Mouse (Mus musculus): ENCODE data around the gene Plg.

Gene Plg

DNA sequence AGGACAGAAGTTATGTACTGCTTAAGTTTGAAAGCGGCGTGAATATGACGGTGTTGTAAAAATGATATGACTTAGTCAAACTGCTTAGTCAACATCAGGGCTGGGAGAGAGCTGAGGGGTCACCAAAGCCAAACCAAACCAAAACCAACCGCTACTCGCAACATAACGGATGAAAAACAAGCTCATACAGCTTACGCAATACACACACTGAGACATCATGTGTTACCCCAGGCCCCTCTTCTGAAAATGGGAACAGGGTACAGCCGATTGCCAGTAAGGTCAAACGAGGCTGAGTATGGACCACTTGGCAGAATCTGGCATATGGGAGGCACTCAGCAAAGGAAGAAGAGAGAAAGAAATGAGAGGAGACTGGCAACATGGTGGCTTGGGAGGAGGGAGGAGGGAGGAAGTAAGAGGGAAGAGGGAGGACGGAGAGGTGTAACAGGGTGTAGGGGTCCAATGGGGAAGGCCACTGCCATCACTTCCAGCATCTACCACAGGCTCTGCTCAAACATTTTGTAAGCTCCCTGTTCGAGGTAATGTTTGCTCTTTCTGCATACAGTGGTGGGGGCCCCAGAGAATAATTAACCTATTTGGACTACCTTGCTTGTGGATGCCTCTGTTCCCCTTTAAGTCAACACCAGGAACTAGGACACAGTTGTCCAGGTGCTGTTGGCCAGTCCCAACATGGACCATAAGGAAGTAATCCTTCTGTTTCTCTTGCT lies at the start of gene Plg:
Gene Plg, plus strand, starts transcription at position 628 of the 725 bp plus-strand sequence.
- no peak for DNase-seq

DNA sequence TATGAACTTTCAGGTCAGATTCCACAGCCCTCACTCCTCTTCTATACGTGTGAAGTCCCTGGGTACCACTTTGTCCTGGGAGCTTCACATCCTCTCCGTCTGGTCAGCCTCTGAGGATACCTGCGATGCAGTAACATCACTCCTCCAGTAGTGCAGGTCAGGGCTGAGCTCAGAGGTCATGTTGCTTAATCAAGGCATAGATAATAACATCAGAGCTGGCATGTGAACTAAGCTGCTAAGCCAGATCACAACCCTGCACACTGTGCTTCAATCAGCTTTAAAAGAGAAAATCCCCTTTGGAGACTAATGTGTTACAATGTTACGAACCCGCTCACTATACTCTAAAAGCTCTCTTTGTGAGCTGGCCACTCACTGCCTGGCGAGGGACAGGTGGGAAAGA lies 43.3 kb upstream of the Plg start:
- DNase-seq, result no peak

DNA sequence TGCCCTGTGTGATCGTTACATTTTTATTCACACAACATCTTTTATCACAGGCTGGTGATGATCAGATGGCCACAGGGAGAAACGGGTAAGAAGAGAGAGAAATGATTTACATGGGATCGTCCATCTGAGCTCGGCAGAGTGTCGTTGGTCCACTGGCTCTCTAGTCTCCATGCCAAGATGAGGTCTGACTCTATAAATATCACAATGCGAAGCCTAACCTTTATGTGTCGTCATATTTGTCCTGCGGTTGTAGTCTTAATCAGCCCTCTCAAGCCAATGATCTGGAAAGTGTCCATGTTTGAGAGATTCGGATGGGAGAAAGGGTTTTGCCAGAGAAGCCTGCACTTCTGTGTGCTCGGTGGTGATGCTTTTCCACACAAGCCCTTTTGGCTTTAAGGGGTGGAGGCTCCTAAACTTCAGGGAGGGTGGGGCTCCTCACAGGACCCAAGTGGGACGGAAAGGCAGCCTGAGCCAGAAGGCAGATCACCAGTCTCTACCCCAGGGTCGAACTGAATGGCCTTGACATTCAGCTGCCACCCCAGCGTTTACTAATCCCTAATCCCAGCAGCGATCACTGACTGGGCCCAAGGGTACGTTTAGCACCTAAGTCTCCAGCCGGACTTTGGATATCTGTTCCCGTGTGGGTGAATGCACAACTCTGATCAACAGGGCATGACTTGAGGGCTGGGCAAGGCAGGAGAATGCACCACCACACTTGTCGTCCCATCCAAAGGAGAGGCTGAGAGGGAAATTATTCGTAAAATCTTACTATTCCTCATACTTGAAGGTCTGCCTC lies 42.1 kb upstream of the Plg start:
- peak in 1 of 2 experiments; percentile 31 for DNase-seq

DNA sequence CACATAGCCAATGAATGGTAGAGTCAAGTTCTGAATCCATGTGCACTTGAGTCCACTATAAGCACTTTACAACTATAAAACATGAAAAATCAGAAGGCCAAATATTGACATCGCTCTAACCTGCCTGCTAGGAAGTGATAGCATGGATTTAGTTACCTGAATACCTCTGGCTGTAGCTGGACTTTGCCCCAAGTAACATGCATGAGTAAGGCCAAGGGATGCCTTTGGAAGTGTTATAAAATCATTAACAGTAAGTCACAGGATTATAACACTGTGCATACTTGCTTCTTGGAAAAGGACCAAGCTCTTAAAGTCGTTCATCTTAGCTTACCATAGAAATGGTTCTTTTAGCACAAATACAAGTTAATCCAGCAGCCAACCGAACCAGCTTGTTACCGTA lies 41.3 kb upstream of the Plg start:
- peak in 1 of 2 experiments; percentile 19 for DNase-seq

DNA sequence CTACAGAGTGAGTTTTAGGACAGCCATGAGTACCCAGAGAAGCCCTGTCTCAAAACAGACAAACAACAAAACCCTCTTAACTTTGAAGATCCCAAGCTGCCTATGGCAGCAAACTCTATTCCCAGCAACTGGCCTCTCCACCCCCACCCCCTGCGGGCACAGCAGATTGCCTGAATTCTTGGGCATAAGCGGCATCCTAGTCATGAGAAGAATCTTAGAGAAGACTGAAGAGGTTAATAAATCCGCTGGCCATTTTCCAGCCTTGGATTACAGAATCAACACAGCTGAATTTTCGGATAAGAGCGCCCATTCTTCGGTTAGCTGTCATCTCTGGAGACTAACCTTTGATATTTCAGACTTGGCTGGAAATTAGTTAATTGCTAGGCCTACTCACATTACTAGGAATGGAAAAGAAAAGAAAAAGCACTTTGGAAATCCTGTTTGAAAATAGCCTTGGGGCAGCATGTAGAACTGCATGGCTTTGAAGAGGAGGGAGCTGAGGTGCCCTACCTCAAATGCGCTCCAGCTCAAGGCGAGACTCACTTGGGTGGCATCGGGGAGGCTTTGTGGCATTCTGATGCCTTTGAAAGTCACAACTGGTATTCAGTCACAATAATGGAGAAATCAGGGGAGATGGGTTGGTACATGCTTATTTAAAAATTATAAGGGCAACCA lies 34.6 kb upstream of the Plg start:
- no peak for DNase-seq

DNA sequence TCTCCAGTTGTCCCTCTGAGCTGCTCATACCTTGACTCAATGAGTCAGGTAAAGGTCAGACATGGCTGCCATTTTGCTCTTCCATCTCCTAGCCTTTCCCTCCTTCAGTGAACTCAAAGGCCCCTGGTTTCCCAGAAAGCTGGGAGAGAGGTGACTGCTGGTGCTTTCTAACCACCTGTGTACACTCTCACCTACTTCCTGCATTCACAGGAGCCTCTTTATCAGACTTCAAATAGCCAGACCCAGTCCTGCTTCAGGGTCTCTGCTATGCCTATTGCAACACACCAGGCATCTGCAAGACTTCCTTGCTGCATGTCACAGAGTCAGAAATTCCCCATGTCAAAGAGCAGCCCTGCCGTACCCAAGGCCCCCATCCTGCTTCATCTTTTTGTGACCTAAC lies 30.9 kb upstream of the Plg start:
- no peak for DNase-seq

GRCm38 (mm10) chr17:12351564-12351963 lies 26.8 kb upstream of the Plg start:
- DNase-seq, result no peak

DNA sequence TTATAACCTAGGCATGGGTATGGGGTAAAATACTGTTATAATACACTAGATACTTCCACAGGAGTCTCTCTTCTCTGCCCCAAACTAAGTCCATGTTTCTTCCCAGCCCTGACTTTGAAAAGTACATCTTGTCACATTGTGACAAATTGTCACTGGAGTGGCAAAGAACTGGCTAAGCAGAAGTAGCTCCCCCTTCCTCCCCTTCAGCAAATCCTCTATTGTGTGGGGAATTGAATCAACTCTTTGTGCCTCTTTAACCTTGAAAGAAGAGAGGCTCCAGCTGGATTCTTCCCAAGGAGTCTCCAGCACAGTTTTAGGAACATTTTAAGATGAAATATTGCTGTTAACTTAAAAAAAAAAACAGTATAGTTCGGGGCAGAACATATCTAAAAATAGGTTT lies 25.6 kb upstream of the Plg start:
- DNase-seq, result no peak

DNA sequence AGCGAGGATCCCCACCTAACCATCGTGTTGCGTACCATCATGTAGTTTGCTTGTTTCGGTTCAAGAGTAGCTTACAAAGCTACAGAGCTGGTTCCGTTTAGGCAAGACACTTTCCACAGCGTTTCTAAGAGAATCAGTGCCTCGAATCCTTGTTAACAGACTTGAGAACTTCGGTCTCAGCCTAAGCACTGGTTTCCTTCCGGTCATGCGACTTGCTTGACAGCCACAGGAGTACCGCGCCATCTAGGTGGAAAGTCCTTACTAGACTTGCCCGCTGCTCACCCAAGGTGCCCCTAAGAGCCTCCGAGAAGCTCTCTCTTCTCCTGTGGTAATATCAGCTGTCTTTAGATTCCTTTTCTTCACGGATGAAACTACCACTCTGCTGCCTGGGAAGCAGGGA lies 18.5 kb upstream of the Plg start:
- no peak for DNase-seq

GRCm38 (mm10) chr17:12363601-12364425 lies 14.6 kb upstream of the Plg start:
- no peak for DNase-seq

DNA sequence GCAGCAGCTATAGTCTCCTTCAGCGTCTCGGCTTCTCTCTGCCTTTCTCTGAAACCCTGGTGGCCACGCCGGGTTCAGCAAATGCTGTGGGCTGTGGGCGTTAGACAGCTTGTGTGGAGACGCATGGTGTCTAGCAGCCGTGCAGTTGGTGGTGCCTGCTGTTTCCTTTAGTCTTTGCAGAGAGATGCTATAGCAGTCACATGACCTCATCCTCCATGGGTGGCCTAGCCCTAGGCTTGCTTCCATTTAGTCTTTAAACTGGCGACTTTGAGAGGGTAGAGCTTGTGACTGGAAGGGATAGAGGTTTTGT lies 14.0 kb upstream of the Plg start:
- no peak for DNase-seq

- DNase-seq, result peak; percentile 74 to 81
Measured at GRCm38 (mm10) chr17:12367373-12367930, 11.0 kb upstream of the Plg start.

GRCm38 (mm10) chr17:12369393-12369792 lies 9.0 kb upstream of the Plg start:
- DNase-seq, result no peak

GRCm38 (mm10) chr17:12370289-12370688 lies 8.1 kb upstream of the Plg start:
- DNase-seq, result peak in 1 of 2 experiments; percentile 14

DNA sequence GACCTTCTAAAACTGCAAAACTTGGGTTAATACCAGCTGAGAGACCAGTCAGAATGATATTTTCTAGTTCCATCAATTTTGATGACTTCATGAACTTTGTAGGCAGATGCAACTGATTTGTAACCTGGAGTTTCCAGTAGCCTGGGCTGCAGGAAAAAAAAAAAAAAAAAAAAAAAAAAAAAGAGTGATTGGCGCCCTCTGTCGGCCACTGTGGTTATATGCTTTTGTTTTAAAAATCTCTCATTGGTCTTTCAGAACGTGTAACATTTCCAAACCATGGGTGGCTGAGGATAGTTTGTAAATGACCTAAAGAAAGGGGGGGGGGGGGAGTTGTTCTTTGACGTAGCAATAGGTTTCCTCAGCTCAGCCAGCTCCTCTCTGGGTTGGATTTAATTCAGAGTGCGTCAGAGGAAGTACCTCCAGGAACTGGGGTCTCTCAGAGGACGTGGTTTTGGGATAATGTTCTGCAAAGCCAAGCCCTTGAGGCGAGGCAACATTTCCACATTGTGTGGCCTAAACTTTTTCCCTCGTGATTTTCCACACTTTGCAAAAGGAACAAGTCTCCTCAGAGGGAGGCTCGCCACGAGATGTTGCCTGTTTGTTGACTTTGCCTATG lies 7.0 kb upstream of the Plg start:
- peak; percentile 54 to 58 for DNase-seq

- peak; percentile 84 to 88 for DNase-seq
Measured at GRCm38 (mm10) chr17:12372021-12372420, 6.4 kb upstream of the Plg start.

DNA sequence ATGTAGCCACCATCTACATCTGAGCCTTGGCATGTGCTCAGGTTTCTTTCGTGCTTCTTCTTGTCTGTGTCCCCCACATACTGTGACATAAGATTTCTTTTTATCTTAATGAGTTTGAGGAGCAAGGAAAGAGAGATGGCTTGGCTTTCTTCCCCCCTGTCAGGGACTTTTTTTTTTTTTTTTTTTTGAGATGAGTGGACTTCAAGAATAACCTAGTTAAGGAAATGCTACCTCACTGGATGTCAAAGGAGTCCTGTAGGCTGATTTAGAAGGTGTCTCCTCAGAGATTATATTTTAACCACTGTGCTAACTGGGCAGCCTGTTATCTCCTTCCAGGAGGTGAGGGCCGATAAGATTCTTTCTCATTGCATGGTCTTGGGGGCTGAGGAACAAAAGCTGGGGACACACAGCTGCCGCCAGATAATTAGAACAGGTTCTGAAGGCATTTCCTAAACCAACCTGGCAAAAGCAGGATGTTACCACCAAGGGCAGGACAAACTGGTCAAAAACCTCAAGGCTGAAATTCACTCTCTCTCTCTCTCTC lies 4.7 kb upstream of the Plg start:
- no peak for DNase-seq

DNA sequence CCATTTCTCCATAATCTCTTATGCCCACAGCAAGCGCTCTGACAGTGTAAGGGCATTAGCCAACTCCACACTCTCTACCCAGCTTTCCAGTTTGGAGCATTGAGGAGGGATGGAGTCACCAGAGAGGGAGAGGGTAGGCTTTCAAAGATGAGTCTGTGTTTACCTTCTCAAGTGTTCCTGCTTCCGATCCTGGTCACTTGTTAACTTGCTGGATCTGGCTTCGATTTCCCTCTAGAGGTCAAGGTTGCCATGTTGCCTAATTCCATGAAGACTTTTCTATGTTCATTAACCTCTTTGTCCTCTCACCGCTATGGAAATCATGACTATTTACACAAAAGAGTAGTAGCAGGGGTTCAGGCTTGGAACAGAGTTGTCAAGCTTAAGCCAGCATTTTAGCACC lies 1.9 kb downstream of the Plg start:
- DNase-seq, result no peak

GRCm38 (mm10) chr17:12381579-12381978 lies 3.2 kb downstream of the Plg start:
- DNase-seq, result no peak

DNA sequence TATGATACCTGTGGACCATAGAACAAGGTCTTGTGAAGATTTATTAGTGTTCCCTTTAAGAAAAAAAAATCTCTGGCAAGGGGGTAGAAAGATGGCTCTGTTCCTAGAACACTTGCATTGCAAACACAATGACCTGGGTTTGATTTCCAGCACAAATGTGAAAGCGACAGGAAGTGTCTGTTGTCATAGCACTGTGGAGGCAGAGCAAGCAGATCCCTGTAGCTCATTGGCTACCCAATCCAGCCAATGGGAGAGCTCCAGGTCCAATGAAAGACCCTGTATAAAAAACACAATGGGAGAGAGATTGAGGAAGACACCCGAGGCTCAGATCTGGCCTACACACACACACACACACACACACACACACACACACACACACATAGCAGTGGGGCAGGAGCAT lies 4.1 kb downstream of the Plg start:
- no peak for DNase-seq

- DNase-seq, result no peak
Measured at GRCm38 (mm10) chr17:12385049-12385794, 6.8 kb downstream of the Plg start.
